Mouse (Mus musculus) C2C12 (cell line): ENCODE measurements at regions not wholly inside any gene's neighbourhood (a gene's known extent, or its start where the extent isn't known, plus 50 kb on each side); places are given as distances from the start of the nearest gene placed in this dataset.

Source experiments
- CTCF ChIP-seq: IDR thresholded peaks from one replicate; pipeline ENCODE4 v1.5.1; 2011; ENCODE audit not compliant: control insufficient read depth, insufficient read depth, insufficient read length
- MYOD1 ChIP-seq: IDR thresholded peaks from one replicate; pipeline ENCODE4 v1.6.1; 2011; ENCODE audit warnings: low read depth; ENCODE audit not compliant: control insufficient read depth, insufficient read length
- USF1 ChIP-seq: IDR thresholded peaks from one replicate; pipeline ENCODE4 v1.6.1; 2011; ENCODE audit warnings: low read depth, mild to moderate bottlenecking, control low read depth, moderate library complexity

GRCm38 (mm10) chr14:17046808-17047207 lies 227.9 kb upstream of the Rarb start:
- TF ChIP-seq CTCF, result no peak
- no peak for TF ChIP-seq USF1
- TF ChIP-seq MYOD1, result no peak
